Mouse (Mus musculus) G1E (cell line): ENCODE data around the gene Cenpu. TPM values are rescaled to one million over a fixed set of nuclear protein-coding genes. Genes with fewer than 3 reads are reported as not detected.

Experiments used
- ATAC-seq: 2 replicates; pipeline ENCODE4 v1.8.0; 2016; ENCODE audit warnings: mild to moderate bottlenecking; ENCODE audit not compliant: insufficient number of reproducible peaks, poor library complexity, low FRiP score, severe bottlenecking; ENCODE audit errors: extremely low read depth
- DNase-seq: peaks from one replicate; pipeline ENCODE4 v3.0.0; 2012; ENCODE audit warnings: low spot score
- H3K27me3 ChIP-seq: 2 replicates; pipeline ENCODE4 v1.6.1; 2012; ENCODE audit warnings: mild to moderate bottlenecking, low read length, inconsistent platforms; ENCODE audit not compliant: insufficient read depth
- H3K36me3 ChIP-seq: replicated peaks from 2 replicates; pipeline ENCODE3; 2012; ENCODE audit warnings: mild to moderate bottlenecking, inconsistent platforms
- H3K4me1 ChIP-seq: 2 replicates; pipeline ENCODE4 v1.6.1; 2012; ENCODE audit warnings: low read depth, low read length, inconsistent platforms, mixed read lengths; ENCODE audit not compliant: insufficient read depth
- H3K4me3 ChIP-seq: 2 replicates; pipeline ENCODE4 v1.5.1; 2012; ENCODE audit warnings: low read depth, mild to moderate bottlenecking, inconsistent platforms, low read length, moderate library complexity, mixed read lengths
- H3K9me3 ChIP-seq: replicated peaks from 2 replicates; pipeline ENCODE4 v1.6.1; 2012; ENCODE audit warnings: inconsistent platforms
- CTCF ChIP-seq: IDR thresholded peaks from 2 replicates; pipeline ENCODE4 v1.5.1; 2012; ENCODE audit warnings: low read depth, low read length, inconsistent platforms, mixed read lengths
- GATA1 ChIP-seq: IDR thresholded peaks from 2 replicates; pipeline ENCODE4 v1.6.1; 2012; ENCODE audit warnings: borderline replicate concordance, low read length, inconsistent platforms, mixed read lengths
- GATA2 ChIP-seq: IDR thresholded peaks from 2 replicates; pipeline ENCODE4 v1.6.1; 2012; ENCODE audit warnings: low read depth, low read length, inconsistent platforms, borderline replicate concordance
- POLR2AphosphoS5 ChIP-seq: IDR thresholded peaks from 2 replicates; pipeline ENCODE4 v1.6.1; 2012; ENCODE audit warnings: low read depth, low read length, inconsistent platforms; ENCODE audit not compliant: insufficient replicate concordance
- TAL1 ChIP-seq: conservative IDR thresholded peaks from 2 replicates; pipeline ENCODE4 v1.6.1; 2012; ENCODE audit warnings: low read depth, low read length, inconsistent platforms, mixed read lengths
- polyA plus RNA-seq: library from polyadenylated mRNA; stranded (reverse); fragments of >175 nt; gene quantifications from 2 replicates; pipeline ENCODE4 v1.2.3, GENCODE M21; 2012
- total RNA-seq, 2 experiments: library from RNA; stranded (forward) in 1 of 2; stranded (reverse) in 1 of 2; fragments of 200-1000 nt in 1 of 2; fragments of >200 nt in 1 of 2; fragmentation: Nextera tagmentation in 1 of 2; gene quantifications; 2 replicates each; pipeline ENCODE4 v1.2.3; 2014 to 2017

Cenpu gene
- total and polyA plus RNA-seq, 3 experiments: 16.4 to 94.1 (median 73.6) TPM

GRCm38 (mm10) chr8:46599314-46599904, 47.6 kb downstream of the Cenpu start:
- Histone ChIP-seq H3K4me1 (peaks cover 62% of the 10 kb centered on the region), H3K27me3 (no peaks in the 10 kb centered on the region), H3K36me3 (peaks cover 69% of the 10 kb centered on the region), H3K9me3 (no peaks in the 10 kb centered on the region), H3K4me3 (no peak overlapping the region)
- DNase-seq (no peak), ATAC-seq (no peak)
- TF ChIP-seq GATA1: no peak
- peak; percentile 41 for TF ChIP-seq TAL1

GRCm38 (mm10) chr8:46600959-46601707, 49.3 kb downstream of the Cenpu start:
- H3K27me3 ChIP-seq: no peaks in the 10 kb centered on the region
- ATAC-seq (no peak), DNase-seq (no peak)
- H3K36me3 ChIP-seq: peaks cover 76% of the 10 kb centered on the region
- no peaks in the 10 kb centered on the region for H3K9me3 ChIP-seq
- no peak overlapping the region for H3K4me3 ChIP-seq
- TF ChIP-seq POLR2AphosphoS5 (no peak), TAL1 (no peak), GATA1 (no peak), CTCF (no peak), GATA2 (no peak)
- peaks cover 48% of the 10 kb centered on the region for H3K4me1 ChIP-seq

GRCm38 (mm10) chr8:46603587-46603986, 51.8 kb downstream of the Cenpu start:
- ATAC-seq (no peak), DNase-seq (no peak)
- Histone ChIP-seq H3K4me1 (peaks cover 27% of the 10 kb centered on the region), H3K9me3 (no peaks in the 10 kb centered on the region), H3K4me3 (no peak overlapping the region), H3K27me3 (no peaks in the 10 kb centered on the region), H3K36me3 (peaks cover 74% of the 10 kb centered on the region)
- TF ChIP-seq TAL1: no peak
- no peak for TF ChIP-seq CTCF
- TF ChIP-seq GATA2: no peak
- no peak for TF ChIP-seq GATA1
- TF ChIP-seq POLR2AphosphoS5: no peak

GRCm38 (mm10) chr8:46606930-46607329, 55.1 kb downstream of the Cenpu start:
- H3K4me3 ChIP-seq: no peak overlapping the region
- H3K27me3 ChIP-seq: no peaks in the 10 kb centered on the region
- ATAC-seq (no peak), DNase-seq (no peak)
- peaks cover 9% of the 10 kb centered on the region for H3K4me1 ChIP-seq
- TF ChIP-seq CTCF (no peak), GATA1 (no peak), TAL1 (no peak), GATA2 (no peak), POLR2AphosphoS5 (no peak)
- H3K36me3 ChIP-seq: peaks cover 79% of the 10 kb centered on the region
- H3K9me3 ChIP-seq: no peaks in the 10 kb centered on the region

GRCm38 (mm10) chr8:46611557-46611956, 59.7 kb downstream of the Cenpu start:
- H3K27me3 ChIP-seq: no peaks in the 10 kb centered on the region
- H3K9me3 ChIP-seq: no peaks in the 10 kb centered on the region
- DNase-seq: no peak
- peaks cover 34% of the 10 kb centered on the region for H3K4me1 ChIP-seq
- H3K4me3 ChIP-seq: no peak overlapping the region
- TF ChIP-seq CTCF (no peak), POLR2AphosphoS5 (no peak), GATA2 (no peak), GATA1 (no peak), TAL1 (no peak)
- H3K36me3 ChIP-seq: peaks cover 62% of the 10 kb centered on the region
- no peak for ATAC-seq

GRCm38 (mm10) chr8:46612913-46613312, 61.1 kb downstream of the Cenpu start:
- Histone ChIP-seq H3K9me3 (no peaks in the 10 kb centered on the region), H3K27me3 (no peaks in the 10 kb centered on the region), H3K36me3 (peaks cover 51% of the 10 kb centered on the region), H3K4me3 (no peak overlapping the region), H3K4me1 (peaks cover 33% of the 10 kb centered on the region)
- no peak for TF ChIP-seq TAL1
- TF ChIP-seq GATA1: no peak
- no peak for TF ChIP-seq GATA2
- TF ChIP-seq POLR2AphosphoS5: no peak
- no peak for TF ChIP-seq CTCF
- DNase-seq: no peak
- no peak for ATAC-seq
